Mouse (Mus musculus): ENCODE results near the gene Gm20538.

The Gm20538 gene

DNA sequence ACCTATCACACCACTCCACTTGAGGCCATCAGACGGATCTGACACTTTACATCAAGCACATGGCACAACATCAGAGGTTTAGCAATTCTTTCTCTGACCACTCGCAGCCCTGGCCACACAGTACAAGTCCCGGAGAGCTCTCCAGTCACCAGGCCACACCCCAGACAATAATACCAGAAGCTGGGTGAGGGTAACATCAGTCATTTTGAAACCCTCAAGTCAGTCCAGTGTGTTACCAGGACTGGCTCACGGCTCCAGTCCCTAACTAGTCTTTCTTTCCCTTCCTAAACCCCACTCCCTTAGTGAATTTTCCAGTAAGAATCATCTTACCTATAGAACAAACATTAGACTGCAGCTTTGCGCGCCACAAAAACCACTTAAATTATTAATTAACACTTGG is 22.6 kb downstream of the Gm20538 start:
- DNase-seq: no peak

DNA sequence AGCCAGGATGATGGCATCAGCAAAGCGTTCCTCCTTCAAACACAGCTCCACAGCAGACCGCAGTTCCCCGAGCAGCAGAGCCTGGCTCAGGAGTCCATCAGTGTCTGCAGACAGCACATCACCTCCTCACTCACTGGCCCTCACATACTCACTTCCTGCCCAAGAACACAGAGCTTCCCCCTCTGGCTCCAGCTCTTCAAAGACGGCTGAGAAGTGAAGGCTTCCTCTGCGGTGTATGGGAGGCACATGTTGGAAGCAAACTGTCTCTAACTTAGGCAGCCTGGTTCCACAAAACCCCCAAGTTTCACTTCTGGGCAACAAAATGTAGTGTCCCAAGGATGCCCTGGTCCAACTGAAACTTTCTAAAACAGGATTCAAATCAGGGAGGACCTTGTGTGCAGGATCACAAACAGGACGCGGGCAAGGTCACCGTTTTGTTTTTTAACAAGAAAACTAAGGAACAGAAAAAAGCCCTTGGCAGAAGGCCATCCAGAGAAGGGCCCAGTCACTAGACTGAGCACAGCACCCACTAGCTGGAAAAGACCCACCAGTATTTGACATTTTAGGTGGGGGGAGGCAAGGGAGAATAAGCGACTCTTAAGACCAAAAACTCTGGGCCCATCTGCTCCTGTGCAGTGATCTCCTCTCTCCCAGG is 27.0 kb downstream of the Gm20538 start:
- peak; percentile 51 to 60 for DNase-seq

DNA sequence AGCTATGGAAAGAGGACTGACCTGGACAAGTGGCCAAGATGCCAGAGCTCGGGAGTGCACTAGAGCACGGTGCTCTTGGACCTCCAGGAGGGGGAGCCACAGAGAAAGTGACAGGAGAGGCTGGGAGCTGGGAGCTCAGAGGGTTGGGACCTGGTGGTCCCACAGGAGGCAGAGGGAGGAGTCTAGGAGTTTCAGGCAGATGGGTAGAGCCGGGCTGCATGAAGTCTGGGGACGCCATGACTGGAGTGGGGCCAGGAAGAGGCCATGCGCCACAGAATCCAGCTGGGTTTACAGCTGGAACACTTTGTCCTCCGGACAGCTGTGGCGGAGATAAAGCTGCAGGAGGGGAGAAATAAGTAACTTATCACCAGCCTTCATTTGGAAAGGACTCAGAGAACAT is 33.5 kb downstream of the Gm20538 start:
- DNase-seq: no peak

DNA sequence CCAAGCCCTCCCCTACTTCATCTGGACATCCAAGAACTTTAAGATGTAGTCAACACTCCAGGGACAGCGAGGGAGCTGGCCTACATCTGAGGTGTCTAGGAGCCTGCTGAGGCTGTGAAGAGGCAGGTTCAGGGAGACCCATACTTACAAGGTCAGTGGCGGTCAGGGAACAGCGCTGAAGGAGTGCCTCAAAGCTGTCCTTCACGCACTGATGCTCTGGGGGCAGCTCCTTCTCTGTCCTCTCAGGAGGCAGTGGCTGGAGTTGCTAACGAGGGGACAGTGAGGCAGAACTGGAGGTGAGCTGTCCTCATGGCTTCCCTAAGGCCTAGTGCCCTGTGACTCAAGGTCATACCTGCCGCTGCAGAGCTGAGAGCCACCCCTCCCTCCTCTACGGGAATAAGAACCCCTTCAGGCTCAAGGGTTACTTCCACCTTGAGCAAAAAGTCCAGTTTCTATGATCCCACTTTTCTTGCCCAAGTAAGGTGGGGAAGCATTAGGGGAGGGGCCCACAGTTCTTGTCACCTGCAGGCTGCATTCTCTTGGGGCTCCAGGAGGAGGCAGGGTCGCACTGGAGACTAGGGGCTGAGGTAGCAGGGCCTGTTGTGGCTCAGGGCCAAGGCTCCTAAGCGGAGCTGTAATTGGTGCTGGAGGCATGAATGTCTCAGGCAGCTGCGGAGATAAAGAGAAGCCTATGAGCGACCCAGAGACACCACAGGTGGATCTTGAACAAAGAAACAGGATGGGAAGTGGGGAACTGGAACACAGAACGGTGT is 34.4 kb downstream of the Gm20538 start:
- peak; percentile 65 to 73 for DNase-seq

DNA sequence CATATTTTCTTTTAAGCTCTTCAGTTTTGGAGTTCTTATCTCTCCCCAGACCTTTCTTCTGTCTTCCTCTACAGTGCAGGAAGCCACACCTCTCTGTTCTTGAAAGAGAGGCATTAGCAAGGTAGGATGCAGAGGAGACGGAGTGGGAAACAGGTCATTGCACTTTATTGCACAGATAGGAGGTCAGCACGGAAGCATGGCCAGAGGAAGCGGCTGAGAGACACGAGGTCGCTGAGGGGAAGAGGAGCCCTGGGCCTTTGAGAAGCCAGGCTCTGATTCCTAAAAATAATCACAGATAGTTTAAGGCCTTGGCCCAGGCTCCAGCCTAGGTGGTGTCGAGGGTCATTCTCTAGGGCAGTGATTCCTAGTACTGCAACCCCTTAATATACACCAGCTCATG is 36.9 kb downstream of the Gm20538 start:
- DNase-seq: no peak

DNA sequence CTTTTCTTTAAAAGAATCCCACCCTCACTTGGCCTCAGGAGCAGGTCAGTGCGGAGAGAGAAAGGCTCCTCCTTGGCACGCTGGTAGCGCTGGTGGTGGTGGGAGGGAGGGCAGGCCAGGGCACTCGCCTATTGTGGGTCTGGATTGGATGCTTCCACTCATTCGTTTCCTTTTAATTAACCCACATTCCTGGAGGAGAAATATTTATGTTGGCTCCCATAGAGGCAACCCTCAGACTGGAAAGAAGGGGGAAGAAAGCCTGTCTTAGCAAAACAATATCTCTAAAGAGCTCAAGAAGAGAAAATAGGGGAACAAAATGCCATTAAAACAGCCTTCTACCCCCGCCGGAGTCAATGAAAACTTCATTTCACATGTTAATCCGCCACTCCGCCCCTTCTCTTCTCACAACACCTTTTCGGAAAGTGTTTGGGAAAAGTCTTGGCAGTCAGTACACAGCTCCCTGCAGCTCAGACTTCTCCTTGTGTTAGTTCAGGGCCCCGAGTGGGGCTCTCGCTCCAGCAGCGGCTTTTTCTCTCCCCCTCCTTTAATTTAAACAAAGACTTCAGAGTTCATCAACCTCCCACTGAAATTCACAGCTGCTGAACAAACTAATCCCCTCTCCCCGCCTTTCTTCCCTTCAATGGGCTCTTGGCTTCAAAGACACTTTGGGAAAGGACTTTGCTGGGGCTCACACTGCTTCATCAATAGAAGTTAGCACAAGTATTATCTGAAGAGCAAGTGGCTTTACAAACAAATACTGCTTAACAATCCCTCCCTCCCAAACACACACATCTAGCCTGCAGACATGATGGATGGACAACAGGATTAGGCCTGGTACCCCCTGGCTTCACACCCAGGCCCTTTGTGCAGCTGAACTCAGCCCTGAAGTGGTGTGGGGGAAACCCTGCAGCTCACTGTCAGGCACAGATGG is 37.8 kb downstream of the Gm20538 start:
- DNase-seq: no peak

DNA sequence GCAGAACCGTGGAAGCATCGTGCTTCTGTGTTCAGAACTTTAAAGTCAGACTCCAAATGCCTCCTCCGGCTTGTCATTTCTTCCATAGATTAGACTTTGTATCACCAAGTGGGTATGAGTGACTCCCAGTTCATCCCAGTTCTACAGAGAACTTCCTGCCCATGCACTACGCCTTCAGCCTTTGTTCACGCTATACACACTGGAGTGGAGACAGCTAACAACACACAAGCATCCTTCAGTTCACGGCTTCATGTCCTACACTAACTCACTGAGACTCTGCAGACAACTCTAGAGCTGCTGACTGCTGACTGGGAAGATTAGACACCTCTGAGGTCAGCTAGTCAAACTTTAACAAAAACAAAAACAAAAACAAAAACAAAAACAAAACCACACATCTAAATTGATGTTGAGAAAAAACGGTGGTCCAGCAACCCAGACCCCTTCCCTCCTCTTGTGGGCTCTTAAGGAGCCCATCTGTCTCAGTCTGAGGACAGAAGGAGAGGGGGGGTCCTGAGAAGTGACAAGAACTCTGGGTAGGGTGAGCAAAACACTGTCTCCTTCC is 38.6 kb downstream of the Gm20538 start:
- no peak for DNase-seq

DNA sequence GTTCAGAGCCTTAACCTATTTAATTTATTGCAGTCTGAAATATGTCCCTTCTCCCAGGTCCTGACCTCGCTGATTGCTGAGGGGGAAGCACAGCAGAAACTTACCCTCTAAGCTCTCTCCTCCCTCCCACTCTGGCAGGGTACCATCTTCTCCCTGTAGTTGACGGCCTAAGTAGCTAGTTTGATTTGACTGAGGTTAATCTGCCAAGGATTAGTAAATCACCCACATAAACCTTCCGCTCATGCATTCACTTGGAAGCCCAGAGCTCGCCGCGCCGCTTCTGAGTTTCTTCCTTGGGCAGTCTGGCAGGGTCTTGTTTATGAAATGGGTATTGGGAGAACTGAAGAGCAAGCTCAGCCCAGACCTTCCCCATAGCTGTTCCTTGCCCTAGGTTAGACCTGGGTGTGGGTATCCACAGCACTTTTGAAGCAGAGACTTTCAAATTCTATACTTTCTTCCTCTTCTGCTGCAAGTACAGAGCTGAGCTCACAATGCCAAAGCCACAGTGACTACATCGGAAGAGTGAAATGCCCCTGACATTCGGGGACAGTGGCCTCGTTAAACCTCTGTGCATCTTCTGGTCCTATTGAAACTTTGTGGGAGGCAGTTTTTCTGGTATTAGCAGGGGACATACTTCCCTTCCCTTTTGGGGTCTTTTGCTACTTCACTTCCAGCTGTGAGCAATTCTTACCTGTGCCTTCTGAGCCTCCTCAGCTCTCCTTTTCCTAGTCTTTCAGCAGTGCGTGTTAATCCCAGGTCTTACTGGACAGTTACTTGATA is 39.4 kb downstream of the Gm20538 start:
- DNase-seq: peak in 1 of 2 experiments; percentile 26

DNA sequence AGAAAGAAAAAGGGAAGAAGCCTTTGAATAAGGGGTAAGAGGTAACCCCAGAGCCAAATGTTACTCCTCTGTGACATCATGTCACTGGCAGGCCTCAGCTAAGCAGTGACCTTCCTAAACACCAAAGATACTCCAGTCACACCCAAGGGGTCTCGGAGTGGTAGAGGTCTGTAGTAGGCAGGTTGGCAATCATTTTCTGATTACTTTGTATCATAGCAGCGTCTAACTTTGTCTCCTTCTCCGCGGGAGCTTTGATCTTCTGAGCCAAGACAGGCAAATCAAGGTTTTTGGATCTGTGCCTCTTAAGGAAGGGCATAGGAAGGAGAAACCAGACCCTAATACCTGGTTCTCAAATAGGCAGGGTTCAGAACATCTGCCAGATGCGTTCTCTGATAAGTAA is 40.0 kb downstream of the Gm20538 start:
- peak in 1 of 2 experiments; percentile 29 for DNase-seq

DNA sequence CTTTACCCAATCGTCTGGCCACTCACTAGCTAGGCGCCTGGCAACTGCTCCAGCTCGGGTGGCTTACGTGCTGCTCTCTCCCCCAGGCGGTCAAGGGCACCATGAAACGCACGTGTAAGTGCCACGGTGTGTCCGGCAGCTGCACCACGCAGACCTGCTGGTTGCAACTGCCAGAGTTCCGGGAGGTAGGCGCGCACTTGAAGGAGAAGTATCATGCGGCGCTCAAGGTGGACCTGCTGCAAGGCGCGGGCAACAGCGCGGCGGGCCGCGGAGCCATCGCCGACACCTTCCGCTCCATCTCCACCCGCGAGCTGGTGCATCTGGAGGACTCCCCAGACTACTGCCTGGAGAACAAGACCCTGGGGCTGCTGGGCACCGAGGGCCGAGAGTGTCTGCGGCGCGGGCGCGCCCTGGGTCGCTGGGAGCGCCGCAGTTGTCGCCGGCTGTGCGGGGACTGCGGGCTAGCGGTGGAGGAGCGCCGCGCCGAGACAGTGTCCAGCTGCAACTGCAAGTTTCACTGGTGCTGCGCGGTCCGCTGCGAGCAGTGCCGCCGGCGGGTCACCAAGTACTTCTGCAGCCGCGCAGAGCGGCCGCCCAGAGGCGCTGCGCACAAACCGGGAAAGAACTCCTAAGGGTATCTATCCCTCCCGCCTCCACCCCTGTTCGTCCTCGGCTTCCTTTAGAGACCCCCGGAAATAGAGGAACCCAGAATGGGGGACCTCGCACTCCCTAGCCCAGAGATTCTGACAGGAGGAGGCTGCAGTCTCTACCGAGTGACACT is 41.0 kb downstream of the Gm20538 start:
- peak; percentile 60 to 65 for DNase-seq

DNA sequence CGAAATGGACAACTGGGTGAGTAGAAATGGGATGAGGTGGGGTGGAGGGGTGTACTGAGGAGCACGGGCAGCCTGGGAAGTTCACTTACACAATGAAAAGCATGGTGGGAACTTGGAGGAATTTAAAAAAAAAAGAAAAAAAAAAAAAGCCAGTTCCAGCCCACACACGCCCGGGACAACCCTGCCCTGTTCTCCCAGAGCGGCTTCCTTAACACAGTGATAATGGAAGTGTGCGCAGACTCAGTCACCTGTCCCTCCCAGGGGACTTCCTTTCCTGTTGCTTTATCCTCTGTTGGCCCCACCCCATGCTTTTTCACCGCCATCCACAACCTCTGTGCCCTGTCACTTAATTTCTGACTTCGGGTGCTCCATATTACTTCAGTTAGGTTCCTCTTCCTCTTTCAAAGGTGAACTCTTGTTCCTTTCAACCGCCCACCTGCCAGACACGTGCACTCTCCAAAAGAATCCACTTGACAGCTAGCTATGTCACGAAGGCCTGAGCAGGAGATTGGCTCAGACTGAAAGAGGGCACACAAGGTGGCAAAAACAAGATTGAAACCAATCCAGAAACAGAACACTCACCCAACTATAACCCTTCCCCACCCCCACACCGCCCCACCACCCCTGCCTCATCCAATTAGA is 42.0 kb downstream of the Gm20538 start:
- peak; percentile 47 to 54 for DNase-seq

DNA sequence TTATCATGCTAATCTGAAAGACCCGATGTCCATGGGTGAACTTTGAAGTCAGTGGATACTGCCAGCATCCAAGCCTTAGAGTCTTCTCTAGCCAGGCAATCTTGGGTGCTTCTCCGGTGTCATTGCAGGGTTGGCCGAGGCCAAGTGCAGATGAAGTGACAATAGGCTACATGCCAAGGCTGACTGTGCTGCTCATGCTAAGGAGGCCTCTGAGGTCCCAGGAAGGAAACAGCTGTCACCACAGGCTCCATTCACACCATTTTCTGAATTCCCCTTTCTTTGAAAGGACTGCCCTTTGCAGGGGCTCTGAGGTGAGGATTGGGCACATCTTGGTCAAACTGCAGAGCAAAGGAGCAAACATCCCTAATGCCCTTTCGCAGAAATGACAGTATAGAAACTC is 49.9 kb downstream of the Gm20538 start:
- no peak for DNase-seq

DNA sequence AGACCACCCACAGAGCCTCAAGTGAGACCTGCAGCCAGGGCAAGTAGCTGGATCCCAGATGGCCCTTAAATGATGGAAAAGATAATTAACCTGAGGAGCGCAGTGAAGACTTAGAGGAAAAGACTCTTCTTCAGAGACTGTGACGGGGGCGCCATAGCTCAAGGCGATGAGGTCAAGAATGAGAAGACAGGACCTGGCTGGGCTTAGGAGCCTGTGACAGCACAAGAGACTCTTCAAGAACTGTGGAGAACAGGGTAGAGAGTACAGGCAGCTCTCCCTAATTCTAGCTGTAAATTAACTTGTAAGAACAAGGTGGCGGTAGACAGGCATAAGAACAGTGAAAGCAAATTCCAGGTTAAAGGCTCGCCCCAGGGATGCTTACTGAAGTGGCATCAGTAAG is 50.7 kb downstream of the Gm20538 start:
- DNase-seq: no peak

DNA sequence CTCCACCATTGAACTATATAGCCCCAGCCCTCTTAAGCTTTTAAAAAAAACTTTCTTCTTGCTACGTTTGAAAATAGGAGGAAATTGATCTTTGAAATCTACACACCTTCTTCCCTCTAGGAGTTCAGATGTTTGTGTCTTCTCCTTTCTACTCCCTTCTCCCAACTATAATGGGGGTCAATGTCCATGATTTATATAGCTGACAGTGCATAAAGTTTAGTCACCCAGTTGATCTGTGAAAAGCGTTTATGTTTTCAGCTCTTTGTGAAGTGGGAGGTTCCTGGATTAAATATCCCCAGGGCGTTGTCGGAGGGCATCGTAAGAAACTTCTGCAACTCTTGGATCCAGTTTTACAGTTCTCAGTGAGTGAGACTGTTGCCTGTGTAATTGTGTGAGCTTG is 52.4 kb downstream of the Gm20538 start:
- DNase-seq: no peak

DNA sequence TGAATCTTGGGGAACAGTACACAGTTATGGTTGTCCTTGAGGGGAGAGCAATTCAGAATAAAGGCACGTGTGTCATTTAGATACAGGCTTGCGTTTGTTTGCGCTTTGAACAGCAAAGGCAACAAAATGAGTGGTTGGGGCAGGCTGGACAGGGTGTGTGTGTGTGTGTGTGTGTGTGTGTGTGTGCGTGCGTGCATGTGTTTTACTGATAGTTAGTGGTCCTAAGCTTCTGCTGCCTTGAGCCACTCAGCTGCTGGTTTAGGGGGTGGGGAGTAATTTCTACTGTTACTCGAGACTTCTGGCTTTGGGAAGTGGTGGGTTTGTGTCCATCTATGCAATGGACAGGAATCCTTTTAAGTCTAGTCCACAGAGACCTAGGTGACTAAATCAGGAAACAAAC is 53.7 kb downstream of the Gm20538 start:
- no peak for DNase-seq

DNA sequence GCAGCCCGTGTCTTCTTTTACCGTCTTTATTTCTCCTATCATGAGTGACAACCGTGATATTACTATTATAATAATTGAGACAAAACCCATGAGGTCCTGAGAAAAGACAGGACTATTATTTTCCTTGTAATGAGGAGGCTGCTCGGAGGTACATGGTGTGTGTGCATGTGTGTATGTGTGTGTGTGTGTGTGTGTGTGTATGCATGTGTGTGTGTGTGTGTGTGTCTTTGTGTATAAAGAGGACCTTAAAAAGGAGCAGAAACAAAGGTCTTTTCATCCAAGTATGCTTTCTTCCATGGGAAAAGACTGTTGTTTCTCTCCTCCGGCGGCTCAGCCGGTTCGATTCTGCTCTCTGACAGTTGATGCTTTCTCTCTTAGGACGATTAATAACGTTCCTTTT is 55.7 kb downstream of the Gm20538 start:
- DNase-seq: no peak

DNA sequence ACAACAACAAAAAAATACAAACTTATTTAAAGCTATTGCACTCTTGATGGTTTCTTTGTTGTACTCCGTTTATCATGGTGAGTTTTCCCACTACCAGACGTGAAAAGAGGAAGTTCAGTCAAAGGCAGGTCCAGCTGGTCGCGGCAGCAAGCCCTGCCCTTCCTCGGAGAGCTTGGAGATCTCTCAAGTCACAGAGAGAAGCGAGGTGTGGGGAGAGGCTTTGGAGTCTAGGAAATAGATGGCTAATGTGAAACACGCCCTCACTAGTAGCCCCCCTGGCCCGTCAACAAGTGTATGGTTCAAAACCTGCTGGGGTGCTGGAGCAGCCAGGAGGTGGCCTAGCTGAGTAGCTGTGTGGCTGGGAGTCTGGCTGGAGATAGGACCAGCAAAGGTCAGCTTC is 56.1 kb downstream of the Gm20538 start:
- no peak for DNase-seq
